Mouse (Mus musculus) B cell, adult 2 months (primary cell): Measurements from ENCODE around the gene Olfr836.
"Not testable (repeated sequence)": the region's sequence is repeated elsewhere in the genome, so short reads cannot be mapped to it uniquely, and the experiment has no call there.

Experiments
- DNase-seq, 2 experiments: peaks; one replicate each; pipeline ENCODE4 v3.0.0; 2022

Gene Olfr836

GRCm38 (mm10) chr9:19120082-19120481 is at the start of gene Olfr836:
Gene Olfr836 (plus strand): TSS chr9:19120382.
- no peak for DNase-seq

GRCm38 (mm10) chr9:19084986-19085385 is 35.2 kb upstream of the Olfr836 start:
- DNase-seq = no peak

DNA sequence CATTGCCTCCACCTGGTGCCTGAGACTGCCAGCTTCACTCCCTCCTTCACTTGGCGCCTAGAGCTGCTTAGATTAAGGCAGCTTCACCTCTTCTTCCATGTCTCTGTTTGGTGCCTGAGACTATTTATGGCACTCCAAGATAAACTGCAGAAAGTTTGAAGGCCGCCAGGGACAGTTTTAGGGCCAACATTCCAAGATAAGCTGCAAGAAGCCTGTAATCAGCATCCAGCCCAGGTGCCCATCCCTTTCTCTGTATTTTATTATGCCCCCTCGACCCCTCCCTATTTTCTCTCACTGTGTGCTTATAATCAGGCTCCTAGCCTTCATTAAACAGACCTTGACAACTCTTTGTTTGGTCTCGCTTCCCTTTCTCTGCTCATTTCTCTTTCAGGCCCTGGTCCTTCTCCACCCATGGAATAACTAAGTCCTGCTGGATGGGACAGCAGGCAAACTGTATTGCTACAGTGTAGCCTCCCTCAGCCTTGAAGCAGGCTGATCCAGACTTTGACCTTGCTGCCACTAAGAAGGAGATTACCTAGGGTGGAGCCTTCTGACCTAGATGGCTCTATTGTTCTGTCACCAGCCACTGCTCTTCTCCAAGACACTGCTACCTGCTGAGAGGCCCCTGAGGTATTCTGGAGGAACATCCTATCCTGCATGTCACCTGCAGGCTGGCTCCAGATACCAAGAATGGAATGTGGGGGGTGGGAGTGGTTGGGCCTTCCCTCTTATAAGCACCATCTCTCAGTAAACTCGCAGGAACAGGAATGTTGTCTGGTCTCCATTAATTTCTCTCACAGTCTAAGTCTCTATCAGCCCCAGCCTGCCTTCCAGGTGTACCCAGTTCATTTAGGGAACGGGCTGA is 27.1 kb upstream of the Olfr836 start:
- not testable (repeated sequence) for DNase-seq

- DNase-seq = no peak
Observed at GRCm38 (mm10) chr9:19097286-19097685, 22.9 kb upstream of the Olfr836 start.

DNA sequence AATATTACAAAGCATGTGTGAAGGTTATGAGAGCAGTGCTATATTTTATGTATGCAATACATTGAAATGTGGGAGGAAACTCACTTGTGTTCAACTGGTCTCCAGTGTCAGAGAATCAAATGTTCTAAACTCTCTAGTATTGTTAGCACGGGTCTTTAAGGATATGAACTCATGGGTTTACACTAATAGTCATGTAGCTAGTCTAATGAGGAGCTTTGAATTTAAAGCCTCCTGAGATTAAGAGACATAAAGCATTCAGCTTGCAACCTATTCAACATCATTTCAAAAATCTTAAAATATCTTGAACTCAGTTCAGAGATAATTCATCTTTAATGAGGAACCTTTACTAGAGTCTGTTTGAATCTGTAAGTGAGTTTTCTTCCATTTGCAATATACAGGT is 15.8 kb downstream of the Olfr836 start, which contains the start of gene Olfr837:
TSS of gene Olfr837 (plus strand) at position 301 of the 400 bp plus-strand sequence.
- no peak for DNase-seq
